Mouse (Mus musculus): Measurements from ENCODE around the gene Orai2.
"Not testable (repeated sequence)": the region's sequence is repeated elsewhere in the genome, so short reads cannot be mapped to it uniquely, and the experiment has no call there.

Orai2 gene

DNA sequence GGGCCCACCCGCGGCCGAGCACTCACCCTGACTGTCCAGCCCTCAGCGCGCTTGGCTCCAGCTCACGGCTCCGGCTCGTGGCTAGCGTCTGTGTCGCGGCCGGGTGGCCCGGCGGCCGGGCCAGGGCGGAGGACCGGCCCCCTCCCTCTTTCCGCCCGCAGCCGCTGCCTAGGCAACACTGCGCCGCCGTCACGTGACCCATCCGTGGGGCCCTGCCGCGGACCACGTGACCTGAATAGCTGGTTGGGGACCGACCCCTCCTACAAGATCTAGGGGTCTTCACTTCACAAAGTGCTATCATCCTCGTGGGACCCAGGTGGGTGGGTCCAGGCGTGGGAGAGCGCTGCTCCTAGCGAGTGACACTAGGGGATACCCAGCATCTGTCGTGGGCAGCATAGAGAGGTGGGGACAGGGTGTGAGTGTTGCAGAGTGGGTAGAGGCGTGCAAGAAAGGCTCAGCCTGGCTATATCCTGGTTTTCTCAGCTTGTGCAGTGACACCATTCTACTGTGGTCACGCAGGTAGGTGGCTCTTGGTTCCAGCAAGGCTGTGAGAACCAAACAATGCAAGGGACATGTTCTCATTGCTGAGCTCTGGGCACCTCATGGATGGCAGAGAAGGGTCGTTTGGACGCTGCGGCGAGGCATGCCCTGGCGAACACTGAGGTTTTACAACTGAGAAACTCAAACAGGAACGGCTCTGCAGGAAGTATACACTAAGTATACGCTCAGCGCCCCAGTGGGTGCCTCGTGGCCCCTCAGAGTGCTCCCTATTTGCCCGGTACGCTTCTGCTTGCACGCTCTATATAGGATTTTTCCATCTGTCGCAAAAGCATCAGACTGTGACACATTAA is at the start of gene Orai2:
Gene Orai2, minus strand, starts transcription at position 202 of the 851 bp plus-strand sequence.
- ATAC-seq (ENCODE audit: low TSS enrichment), result peak; percentile 59

DNA sequence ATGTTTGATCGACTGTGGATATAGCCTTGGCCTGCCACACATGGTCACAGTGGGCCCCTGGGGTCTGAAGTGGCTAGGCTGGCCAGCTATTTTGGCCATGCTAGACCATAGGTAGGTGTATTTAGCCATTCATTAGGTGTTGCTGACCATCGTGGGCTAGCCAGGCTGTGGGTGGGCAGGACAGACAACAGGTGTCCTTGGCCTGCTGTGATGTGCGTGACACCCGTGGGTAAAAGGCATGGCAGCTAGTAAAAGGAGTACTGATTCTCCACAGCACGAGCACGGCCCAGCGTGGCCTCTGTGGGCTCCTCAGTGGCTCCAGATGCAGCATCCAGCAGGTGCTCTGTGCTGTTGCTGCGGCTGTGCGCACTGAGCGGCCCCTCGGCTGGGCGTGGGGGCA is 48.1 kb upstream of the Orai2 start:
- ATAC-seq (ENCODE audit: low TSS enrichment), result no peak

- ATAC-seq (ENCODE audit: low TSS enrichment), result no peak
Measured at GRCm38 (mm10) chr5:136217932-136218381, 47.4 kb upstream of the Orai2 start.

DNA sequence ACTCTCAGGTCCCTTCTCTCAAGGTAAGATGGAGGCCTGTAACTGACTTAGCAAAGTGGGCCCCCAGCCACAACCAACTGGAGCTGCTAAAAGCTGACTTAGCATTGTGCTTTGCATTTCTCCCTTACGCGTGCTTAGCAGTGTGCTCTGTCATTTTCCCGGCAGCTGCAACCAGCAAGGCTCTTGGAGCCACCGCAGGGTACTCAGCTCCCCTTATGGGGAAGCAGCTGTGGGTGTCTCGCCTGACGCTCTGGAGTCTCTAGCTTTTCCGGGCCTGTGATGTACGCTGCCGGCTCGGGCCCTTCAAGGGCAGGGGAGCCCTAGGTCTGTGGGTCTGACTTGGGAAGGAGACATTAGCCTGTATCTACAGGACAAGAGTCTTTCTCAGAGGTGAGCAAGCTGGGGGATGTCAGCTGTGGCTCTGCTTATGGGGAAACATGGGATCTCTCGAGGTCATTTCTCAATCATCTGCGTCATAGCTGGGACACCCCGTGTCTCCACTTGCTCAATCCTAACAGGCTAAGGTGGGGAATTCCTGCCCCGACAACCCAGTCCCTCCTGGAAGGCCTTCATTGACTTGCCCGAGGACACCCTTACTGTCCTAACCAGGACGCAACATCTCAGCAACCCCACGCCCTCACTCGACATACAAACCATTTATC is 46.6 kb upstream of the Orai2 start:
- 0 out of 2 replicates have a peak, but pooled peaks have one; percentile 9 for ATAC-seq (ENCODE audit: low TSS enrichment)

- no peak for ATAC-seq (ENCODE audit: low TSS enrichment)
Measured at GRCm38 (mm10) chr5:136215958-136216357, 45.4 kb upstream of the Orai2 start.

DNA sequence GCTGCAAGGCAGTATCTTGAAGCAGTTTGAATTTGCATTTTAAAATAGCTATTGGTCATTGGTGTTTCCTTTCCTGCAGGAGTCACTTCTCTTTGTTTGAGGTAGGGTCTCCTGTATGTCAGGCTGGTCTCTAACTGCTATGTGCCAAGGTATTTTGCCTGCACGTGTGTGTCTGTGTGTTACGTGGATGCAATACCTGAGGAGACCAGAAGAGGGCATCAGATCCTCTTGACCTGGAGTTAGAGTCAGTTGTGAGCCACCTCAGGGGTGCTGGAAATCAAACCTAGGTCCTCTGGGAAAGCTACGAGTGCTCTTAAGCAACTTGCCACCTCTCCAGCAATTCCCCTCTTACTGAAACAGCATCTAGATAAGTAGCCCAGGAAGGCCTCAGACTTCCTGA is 44.7 kb upstream of the Orai2 start:
- ATAC-seq (ENCODE audit: low TSS enrichment), result no peak

- ATAC-seq (ENCODE audit: low TSS enrichment), result no peak
Measured at GRCm38 (mm10) chr5:136213716-136214115, 43.2 kb upstream of the Orai2 start.

- ATAC-seq (ENCODE audit: low TSS enrichment), result no peak
Measured at GRCm38 (mm10) chr5:136212716-136213115, 42.2 kb upstream of the Orai2 start.

DNA sequence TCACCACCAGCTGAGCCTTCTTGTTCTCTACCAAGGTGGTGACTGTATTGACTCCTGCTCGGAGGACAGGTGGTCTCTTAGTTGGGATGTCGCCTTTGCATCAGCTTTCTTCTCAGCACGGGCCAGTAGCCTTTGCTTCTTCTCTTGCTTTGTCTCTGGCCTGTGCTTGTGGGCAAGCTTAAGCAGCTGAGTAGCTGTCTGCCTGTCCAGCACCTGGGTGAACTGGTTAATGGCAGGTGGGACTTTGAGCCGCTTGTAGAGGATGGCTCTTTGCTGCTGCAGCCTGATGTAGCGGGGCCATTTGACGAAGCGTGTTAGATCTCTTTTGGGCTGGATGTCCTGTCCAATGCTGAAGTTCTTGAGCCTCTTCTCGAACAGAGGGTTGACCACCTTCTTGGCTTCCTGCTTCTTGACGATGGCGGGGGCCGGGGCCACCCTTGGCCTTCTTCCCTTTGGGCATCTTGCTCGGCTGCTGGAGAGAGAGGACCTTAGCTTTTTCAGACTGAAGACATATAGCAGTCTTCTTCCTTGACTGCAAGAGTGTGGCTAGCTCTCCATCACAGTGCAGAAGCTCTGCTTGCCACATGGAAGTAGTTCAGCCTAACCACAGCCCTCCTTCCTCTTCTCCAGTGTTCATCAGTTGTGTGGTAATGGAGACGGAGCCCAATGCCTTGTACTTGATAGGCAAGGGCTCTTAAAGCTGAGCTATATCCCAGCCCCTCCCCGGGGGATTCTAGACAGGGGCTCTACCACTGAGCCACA is 41.0 kb upstream of the Orai2 start:
- not testable (repeated sequence) for ATAC-seq (ENCODE audit: low TSS enrichment)

GRCm38 (mm10) chr5:136210549-136210948 is 40.0 kb upstream of the Orai2 start:
- ATAC-seq (ENCODE audit: low TSS enrichment), result no peak

- ATAC-seq (ENCODE audit: low TSS enrichment), result peak; percentile 79
Measured at GRCm38 (mm10) chr5:136201832-136202231, 31.3 kb upstream of the Orai2 start.

DNA sequence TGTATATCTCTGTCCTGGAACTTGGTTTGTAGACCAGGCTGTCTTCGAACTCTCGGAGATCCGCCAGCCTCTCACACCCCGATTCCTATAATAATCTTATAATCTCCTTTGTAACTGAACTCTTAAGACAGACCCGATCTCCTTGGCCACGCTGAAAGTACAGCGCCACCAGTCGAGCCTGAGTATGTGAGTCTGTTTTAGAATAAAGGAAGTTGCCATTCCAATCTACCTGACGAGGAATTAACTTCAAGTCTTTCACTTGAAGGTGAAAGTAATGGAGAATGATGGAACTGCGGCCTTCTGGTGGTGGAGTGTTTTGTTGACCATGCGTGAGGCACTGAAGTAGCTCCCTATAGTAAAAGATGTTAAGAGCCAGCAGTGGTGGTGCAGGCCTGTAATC is 29.0 kb upstream of the Orai2 start:
- ATAC-seq (ENCODE audit: low TSS enrichment), result no peak

DNA sequence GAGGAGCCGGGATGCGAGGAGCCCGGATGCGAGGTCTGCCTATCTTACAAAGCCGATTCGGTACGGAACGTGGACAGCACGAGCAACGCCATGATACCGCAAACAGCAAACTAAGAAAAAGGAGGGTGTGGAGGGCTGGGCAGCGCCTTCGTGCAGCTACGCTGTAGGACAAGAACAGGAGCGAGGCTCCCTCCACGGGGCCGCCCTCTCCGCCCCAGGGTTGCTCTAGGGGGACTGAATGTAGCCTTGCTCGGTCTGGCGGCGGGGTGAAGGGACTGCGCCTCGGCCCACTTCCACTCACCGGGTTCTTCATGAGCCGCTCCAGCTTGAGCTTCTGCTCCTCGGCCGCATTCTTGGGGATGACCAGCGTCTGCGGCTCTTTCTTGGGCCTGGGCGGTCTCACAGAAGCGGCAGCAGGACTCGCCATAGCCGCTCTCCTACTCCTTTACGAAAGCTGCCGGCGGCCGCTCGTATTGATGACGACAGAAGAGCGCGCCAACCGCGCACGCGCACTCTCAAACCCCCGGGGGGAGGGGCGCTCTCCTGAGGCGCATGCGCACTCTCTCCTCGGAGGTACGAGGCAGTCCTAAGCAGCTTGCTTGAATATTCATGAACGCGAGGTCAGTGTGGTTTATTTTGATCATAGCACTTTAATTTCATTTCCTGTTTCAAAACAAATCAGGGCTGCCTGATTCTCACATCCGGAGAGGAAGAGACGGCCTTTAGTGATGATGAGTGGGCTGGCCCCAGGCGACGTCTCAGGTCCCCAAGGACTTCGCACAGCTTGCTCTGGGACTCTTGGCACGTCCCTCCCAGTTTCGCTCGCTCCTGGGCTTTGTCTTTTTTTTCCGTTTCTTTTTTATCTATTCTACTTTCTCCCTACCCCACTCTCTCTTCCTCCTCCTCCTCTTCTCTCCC is 28.2 kb upstream of the Orai2 start, which contains the start of gene Prkrip1:
Gene Prkrip1, minus strand, starts transcription at position 490 of the 918 bp plus-strand sequence.
- ATAC-seq (ENCODE audit: low TSS enrichment), result peak; percentile 91

- no peak for ATAC-seq (ENCODE audit: low TSS enrichment)
Measured at GRCm38 (mm10) chr5:136191870-136192269, 21.4 kb upstream of the Orai2 start.

DNA sequence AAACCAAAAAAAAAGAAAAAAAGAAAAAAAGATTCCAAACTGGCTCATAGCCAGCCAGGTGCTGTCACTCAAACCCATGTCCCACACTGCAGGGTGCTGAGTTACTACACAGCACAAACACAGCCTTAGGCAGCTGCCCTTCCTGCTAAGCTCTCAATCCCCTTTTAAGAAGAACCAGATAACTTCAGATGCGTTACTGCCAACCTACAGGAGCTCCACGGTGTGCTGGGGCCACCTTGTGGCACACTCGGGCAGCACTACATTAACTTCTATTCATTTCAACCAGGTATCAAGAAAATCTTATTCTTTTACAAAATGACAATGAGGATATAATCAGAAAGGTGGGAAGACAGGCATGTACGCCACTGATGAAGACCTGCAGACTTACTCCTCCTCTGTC is 16.2 kb upstream of the Orai2 start:
- 0 out of 2 replicates have a peak, but pooled peaks have one; percentile 35 for ATAC-seq (ENCODE audit: low TSS enrichment)

GRCm38 (mm10) chr5:136183766-136184165 is 13.3 kb upstream of the Orai2 start:
- ATAC-seq (ENCODE audit: low TSS enrichment), result no peak

GRCm38 (mm10) chr5:136182830-136183229 is 12.3 kb upstream of the Orai2 start:
- no peak for ATAC-seq (ENCODE audit: low TSS enrichment)

- peak; percentile 82 for ATAC-seq (ENCODE audit: low TSS enrichment)
Measured at GRCm38 (mm10) chr5:136182049-136182448, 11.5 kb upstream of the Orai2 start.

DNA sequence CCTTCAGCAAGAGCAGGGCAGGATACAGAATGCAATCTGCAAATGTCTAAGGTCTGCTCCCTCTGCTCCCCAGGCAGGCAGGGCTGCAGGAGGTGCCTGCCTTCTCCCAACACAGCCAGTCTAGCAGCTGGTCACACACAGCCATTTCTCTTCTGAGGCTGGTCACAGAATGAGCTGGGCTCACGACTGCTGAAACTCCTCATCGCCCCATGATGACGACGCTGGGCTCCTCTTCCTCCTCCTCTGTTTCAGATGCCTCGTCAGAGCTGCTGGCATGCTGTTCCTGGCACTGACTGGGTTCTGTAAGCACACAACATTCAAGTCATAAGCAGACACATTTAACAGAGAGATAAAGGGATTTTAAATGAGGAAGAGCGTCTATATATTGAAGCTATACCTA is 10.7 kb upstream of the Orai2 start:
- peak; percentile 60; the same call in 1 of the 2 replicates for ATAC-seq (ENCODE audit: low TSS enrichment)

GRCm38 (mm10) chr5:136179594-136179993 is 9.1 kb upstream of the Orai2 start:
- ATAC-seq (ENCODE audit: low TSS enrichment), result no peak
